ENCODE assay signal across 12 mouse cellular contexts in the genomic region with DNA sequence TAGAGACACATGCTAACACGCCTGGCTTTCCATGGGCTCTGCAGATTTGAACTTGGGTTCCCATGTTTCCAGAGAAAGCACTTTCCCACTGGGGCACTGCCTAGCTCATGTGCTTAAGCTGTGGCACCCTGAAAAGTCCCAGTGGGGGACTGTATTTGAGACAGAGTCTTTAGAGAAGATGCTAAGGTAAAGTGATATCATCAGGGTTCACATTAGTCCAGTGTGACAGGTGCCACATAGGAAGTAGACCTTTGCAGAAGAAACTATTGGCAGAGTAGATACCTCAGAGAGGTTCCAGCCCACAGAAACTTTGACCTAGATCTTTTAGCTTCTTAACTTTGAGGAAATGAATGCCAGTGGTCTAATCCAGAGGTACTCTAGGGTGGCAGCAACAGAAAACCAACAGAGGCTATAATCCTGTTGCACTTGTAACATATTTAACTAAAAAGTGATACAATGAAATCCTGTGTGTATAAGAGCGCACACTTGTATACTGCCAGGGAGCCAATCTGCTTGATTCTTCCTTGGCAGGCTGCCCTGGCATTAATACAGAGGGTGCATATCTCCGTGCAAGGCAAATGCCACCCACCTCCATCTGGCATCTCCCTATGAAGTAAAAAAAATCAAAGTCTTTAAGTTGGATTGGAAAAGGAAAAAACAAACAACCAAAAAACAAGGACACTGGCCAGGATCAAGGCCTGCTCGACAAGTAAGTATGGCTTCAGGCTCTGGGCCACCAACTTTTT.
DNase-seq lines count a peak whose midpoint lies in the region; ATAC-seq lines count a peak whose summit lies in the region.
"Had no signal": no experiment of that assay in that cellular context is flagged by ENCODE, and none has a peak within 500 bp of the region (broad histone marks: within the 10 kb centered on the region; RNA-seq: fewer than 3 reads in every experiment).

No protein-coding gene starts in this region.

- no peak for ATAC-seq in heart, embryonic 11.5 days (replicated peaks; ENCODE audit: insufficient number of reproducible peaks, low FRiP score, low TSS enrichment)

- DNase-seq in heart, adult 11 months, result peak; percentile 81
- peak; percentile 95 for DNase-seq in cerebellum, adult 9-11 months
- DNase-seq in layer of hippocampus, adult 9-10 months (ENCODE audit: low spot score), result peak; percentile 78
- peak; percentile 83 for DNase-seq in right cerebral cortex, postnatal 14 days
- no peak for DNase-seq in urinary bladder, adult 18-20 months (ENCODE audit: low spot score in 2 of 2)
- no peak for DNase-seq in hindbrain, embryonic 10.5 days (ENCODE audit: low spot score)
- no peak for DNase-seq in MN1 (ENCODE audit: low spot score)
- DNase-seq: gastrocnemius, postnatal 36 days; liver, embryonic 13.5 days had no signal

- no peak overlapping the region for H3K9ac ChIP-seq in heart, embryonic 11.5 days (ENCODE audit: low read depth, low read length)
- H3K9ac ChIP-seq: hindbrain, embryonic 15.5 days; liver, embryonic 13.5 days had no signal

- H3K27ac ChIP-seq in heart, embryonic 11.5 days (ENCODE audit: low read depth, low read length), result no peak overlapping the region
- no peak overlapping the region for H3K27ac ChIP-seq in hindbrain, embryonic 10.5 days
- H3K27ac ChIP-seq: hindbrain, embryonic 15.5 days; liver, embryonic 13.5 days; midbrain, embryonic 10.5 days had no signal

- no peaks in the 10 kb centered on the region for H3K9me3 ChIP-seq in heart, embryonic 11.5 days (replicated peaks; ENCODE audit: control insufficient read depth, low read length)
- no peaks in the 10 kb centered on the region for H3K9me3 ChIP-seq in hindbrain, embryonic 10.5 days
- H3K9me3 ChIP-seq: hindbrain, embryonic 15.5 days; liver, embryonic 13.5 days; midbrain, embryonic 10.5 days had no signal

- no peaks in the 10 kb centered on the region for H3K27me3 ChIP-seq in heart, embryonic 11.5 days (ENCODE audit: control insufficient read depth, insufficient read depth, low read length)
- no peaks in the 10 kb centered on the region for H3K27me3 ChIP-seq in hindbrain, embryonic 10.5 days (ENCODE audit: insufficient read depth, poor library complexity, severe bottlenecking)
- H3K27me3 ChIP-seq: hindbrain, embryonic 15.5 days; liver, embryonic 13.5 days had no signal

- no peaks in the 10 kb centered on the region for H3K4me1 ChIP-seq in heart, embryonic 11.5 days (ENCODE audit: control insufficient read depth, insufficient read depth, low read length)
- no peaks in the 10 kb centered on the region for H3K4me1 ChIP-seq in hindbrain, embryonic 10.5 days (replicated peaks)
- H3K4me1 ChIP-seq: hindbrain, embryonic 15.5 days; liver, embryonic 13.5 days; midbrain, embryonic 10.5 days had no signal

- H3K4me2 ChIP-seq in heart, embryonic 11.5 days, result no peak overlapping the region
- H3K4me2 ChIP-seq: hindbrain, embryonic 15.5 days; liver, embryonic 13.5 days had no signal

- H3K4me3 ChIP-seq in heart, embryonic 11.5 days (ENCODE audit: low read depth, low read length), result no peak overlapping the region
- no peak overlapping the region for H3K4me3 ChIP-seq in hindbrain, embryonic 10.5 days
- H3K4me3 ChIP-seq: hindbrain, embryonic 15.5 days; liver, embryonic 13.5 days; midbrain, embryonic 10.5 days had no signal

- 77% methylated on average over 4 of the region's 4 CpGs for WGBS in heart, embryonic 11.5 days (ENCODE audit: insufficient replicate concordance)
- 90% methylated on average over 4 of the region's 4 CpGs for WGBS in hindbrain, embryonic 10.5 days

- H3K36me3 ChIP-seq in heart, embryonic 11.5 days (ENCODE audit: control insufficient read depth, insufficient read depth, low read length), result 0 out of 2 replicates have a peak, but pooled peaks cover 3% of the 10 kb centered on the region
- H3K36me3 ChIP-seq in hindbrain, embryonic 10.5 days, result peaks cover 6% of the 10 kb centered on the region; the same call in 1 of the 2 replicates
- H3K36me3 ChIP-seq: midbrain, embryonic 10.5 days had no signal

Comparison
In these comparisons a context has a peak if more than half of its experiments do, and no peak if none do; other contexts are left out.
1. DNase-seq: peak in heart, adult 11 months (single experiment), cerebellum, adult 9-11 months (single experiment), layer of hippocampus, adult 9-10 months (single experiment) and right cerebral cortex, postnatal 14 days (single experiment); none in urinary bladder, adult 18-20 months (0 of 2), hindbrain, embryonic 10.5 days (single experiment) and MN1 (single experiment).